Comparison of ENCODE assay signal across 21 mouse cellular contexts in the genomic region with DNA sequence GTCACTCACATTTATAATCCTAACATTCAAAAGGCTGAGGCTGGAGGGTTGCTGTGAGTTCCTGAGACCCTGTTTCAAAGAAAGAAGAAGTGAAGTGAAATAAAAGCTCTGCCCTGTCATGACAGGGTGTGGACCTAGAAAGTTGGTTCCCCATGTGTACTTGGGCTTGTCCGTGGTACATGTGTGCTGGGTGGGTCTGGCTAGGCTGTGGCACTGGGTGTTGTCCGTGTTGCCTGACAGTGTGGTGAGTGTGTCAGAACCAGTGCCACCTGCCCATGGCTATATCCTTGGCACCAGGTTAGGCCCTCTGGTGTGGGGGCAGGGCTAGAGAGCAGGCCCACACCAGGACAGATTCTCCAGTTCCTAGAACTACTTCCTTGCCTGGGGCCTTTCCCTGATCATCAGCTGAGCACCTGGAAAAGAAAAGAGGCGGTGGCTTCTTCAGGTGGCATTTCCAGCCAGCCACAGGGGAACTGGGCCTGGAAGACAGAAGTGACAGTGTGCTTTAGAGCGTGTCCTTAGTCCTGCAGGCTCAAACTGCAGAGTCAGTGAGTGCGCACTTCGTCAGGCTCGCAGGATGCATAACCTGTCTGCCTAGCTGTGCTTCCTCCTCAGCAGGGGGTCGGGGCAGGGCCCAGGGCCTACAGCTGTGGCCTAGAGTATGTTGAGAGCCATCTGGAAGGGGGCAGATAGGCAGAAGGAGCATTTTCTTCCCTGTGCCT. TPM values are rescaled to one million over a fixed set of nuclear protein-coding genes. Genes with fewer than 3 reads are reported as not detected.
A peak's percentile ranks its signal among the peaks of the same experiment; 100 is the strongest.
DNase-seq lines count a peak whose midpoint lies in the region; ATAC-seq and TF ChIP-seq lines count a peak whose summit lies in the region.
"Had no signal": no experiment of that assay in that cellular context is flagged by ENCODE, and none has a peak within 500 bp of the region (broad histone marks: within the 10 kb centered on the region; RNA-seq: fewer than 3 reads in every experiment).

No protein-coding gene starts in this region.

- no peak overlapping the region for H3K4me2 ChIP-seq in liver, embryonic 13.5 days
- no peak overlapping the region for H3K4me2 ChIP-seq in stomach, postnatal 0 days (replicated peaks; ENCODE audit: low read depth)
- no peak overlapping the region for H3K4me2 ChIP-seq in intestine, postnatal 0 days (replicated peaks; ENCODE audit: low read depth)
- H3K4me2 ChIP-seq: heart, embryonic 13.5 days; hindbrain, embryonic 14.5 days had no signal

- no peak overlapping the region for H3K4me3 ChIP-seq in liver, embryonic 13.5 days (replicated peaks)
- no peak overlapping the region for H3K4me3 ChIP-seq in spleen, adult 2 months (ENCODE audit: extremely low read depth, insufficient read depth, insufficient read length)
- no peak overlapping the region for H3K4me3 ChIP-seq in bone marrow, adult 2 months (replicated peaks; ENCODE audit: control insufficient read depth, low read depth, low read length)
- H3K4me3 ChIP-seq in stomach, postnatal 0 days (ENCODE audit: low read depth, low read length), result no peak overlapping the region
- H3K4me3 ChIP-seq in intestine, postnatal 0 days (ENCODE audit: low read depth, low read length), result no peak overlapping the region
- H3K4me3 ChIP-seq: heart, embryonic 13.5 days; layer of hippocampus, adult 2 months; left cerebral cortex, adult 2 months had no signal

- TF ChIP-seq EP300 in stomach, postnatal 0 days (optimal IDR thresholded peaks at IDR 0.05), result no peak

- ATAC-seq in liver, embryonic 13.5 days (ENCODE audit: low read depth), result peak; percentile 7; the same call in 1 of the 2 replicates
- ATAC-seq in stomach, postnatal 0 days (ENCODE audit: low FRiP score, low TSS enrichment), result peak; percentile 75
- ATAC-seq in intestine, postnatal 0 days, result no peak
- ATAC-seq: CD4-positive, CD25-positive, alpha-beta regulatory T cell, adult 4 months; forebrain, postnatal 0 days had no signal

- H3K27ac ChIP-seq in liver, embryonic 13.5 days, result no peak overlapping the region; the same call in none of the 2 replicates
- H3K27ac ChIP-seq in spleen, adult 2 months (ENCODE audit: insufficient read depth, low read length), result peak overlapping the region; percentile 80
- H3K27ac ChIP-seq in bone marrow, adult 2 months (ENCODE audit: control insufficient read depth, insufficient read depth, low read depth, low read length, poor library complexity), result peak overlapping the region; percentile 59
- H3K27ac ChIP-seq in stomach, postnatal 0 days (replicated peaks), result no peak overlapping the region
- no peak overlapping the region for H3K27ac ChIP-seq in intestine, postnatal 0 days (ENCODE audit: low read depth, low read length)
- H3K27ac ChIP-seq: heart, embryonic 13.5 days; hindbrain, embryonic 14.5 days; layer of hippocampus, adult 2 months; left cerebral cortex, adult 2 months had no signal

- 87% methylated on average over 8 of the region's 8 CpGs for WGBS in liver, embryonic 13.5 days (ENCODE audit: insufficient replicate concordance)
- 39% methylated on average over 8 of the region's 8 CpGs for WGBS in spleen, adult 2 months
- WGBS in bone marrow, adult 2 months, result 71% methylated on average over 8 of the region's 8 CpGs
- 74% methylated on average over 8 of the region's 8 CpGs for WGBS in stomach, postnatal 0 days
- 84% methylated on average over 8 of the region's 8 CpGs for WGBS in intestine, postnatal 0 days

- DNase-seq in liver, embryonic 13.5 days, result no peak
- no peak for DNase-seq in liver
- DNase-seq in spleen, adult 2 months (ENCODE audit: low read depth in 1 of 2, low spot score in 2 of 2), result peak in 1 of 2 experiments; percentile 33
- DNase-seq in spleen, postnatal 10 days (ENCODE audit: low spot score in 2 of 2), result no peak
- no peak for DNase-seq in stomach, postnatal 0 days (ENCODE audit: low spot score)
- DNase-seq: adrenal gland, postnatal 25 days; cerebellum, adult 11-12 months; cerebellum, postnatal 14 days; forebrain, postnatal 0 days; heart, postnatal 36 days; kidney, postnatal 10 days; left cerebral cortex, postnatal 4 days; thymus, postnatal 36 days had no signal

- no peak for TF ChIP-seq CTCF in spleen, adult 2 months (IDR thresholded peaks at IDR 0.05; ENCODE audit: extremely low read depth, insufficient read depth, insufficient read length, insufficient replicate concordance)
- no peak for TF ChIP-seq CTCF in bone marrow, adult 2 months (IDR thresholded peaks at IDR 0.05; ENCODE audit: control insufficient read depth, insufficient read depth, low read length)
- no peak for TF ChIP-seq CTCF in stomach, postnatal 0 days (IDR thresholded peaks at IDR 0.05; ENCODE audit: low read depth)
- TF ChIP-seq CTCF in intestine, postnatal 0 days (IDR thresholded peaks at IDR 0.05; ENCODE audit: low read depth), result no peak

- no peak overlapping the region for H3K9ac ChIP-seq in liver, embryonic 13.5 days
- H3K9ac ChIP-seq in stomach, postnatal 0 days (ENCODE audit: low read length), result no peak overlapping the region
- H3K9ac ChIP-seq in intestine, postnatal 0 days (ENCODE audit: low read depth, low read length), result no peak overlapping the region
- H3K9ac ChIP-seq: forebrain, postnatal 0 days; hindbrain, embryonic 14.5 days had no signal

- H3K4me1 ChIP-seq in liver, embryonic 13.5 days (replicated peaks), result peaks cover 58% of the 10 kb centered on the region
- peaks cover 33% of the 10 kb centered on the region; the same call in 1 of the 2 replicates for H3K4me1 ChIP-seq in spleen, adult 2 months (ENCODE audit: control insufficient read depth, insufficient read depth, insufficient read length)
- H3K4me1 ChIP-seq in bone marrow, adult 2 months (ENCODE audit: control insufficient read depth, insufficient read depth, low read length), result peaks cover 12% of the 10 kb centered on the region; the same call in 1 of the 2 replicates
- H3K4me1 ChIP-seq in stomach, postnatal 0 days (replicated peaks; ENCODE audit: control insufficient read depth, insufficient read depth), result no peaks in the 10 kb centered on the region; the same call in 1 of the 2 replicates
- H3K4me1 ChIP-seq in intestine, postnatal 0 days (replicated peaks; ENCODE audit: control insufficient read depth, insufficient read depth, low read length), result no peaks in the 10 kb centered on the region

- no peaks in the 10 kb centered on the region for H3K27me3 ChIP-seq in liver, embryonic 13.5 days
- H3K27me3 ChIP-seq in spleen, adult 2 months (ENCODE audit: control insufficient read depth, insufficient read depth, low read length), result no peaks in the 10 kb centered on the region
- H3K27me3 ChIP-seq in stomach, postnatal 0 days (ENCODE audit: control insufficient read depth, insufficient read depth, low read length), result no peaks in the 10 kb centered on the region
- H3K27me3 ChIP-seq in intestine, postnatal 0 days (replicated peaks; ENCODE audit: control insufficient read depth, insufficient read depth, low read length), result no peaks in the 10 kb centered on the region
- H3K27me3 ChIP-seq: heart, embryonic 13.5 days had no signal

- H3K36me3 ChIP-seq in liver, embryonic 13.5 days, result peaks cover 100% of the 10 kb centered on the region
- peaks cover 40% of the 10 kb centered on the region for H3K36me3 ChIP-seq in spleen, adult 2 months (ENCODE audit: control insufficient read depth, insufficient read depth, low read length)
- H3K36me3 ChIP-seq in stomach, postnatal 0 days (ENCODE audit: control insufficient read depth, insufficient read depth, low read length), result peaks cover 42% of the 10 kb centered on the region
- peaks cover 54% of the 10 kb centered on the region for H3K36me3 ChIP-seq in intestine, postnatal 0 days (ENCODE audit: control insufficient read depth, insufficient read depth)

- TF ChIP-seq POLR2A in spleen, adult 2 months (IDR thresholded peaks at IDR 0.05; ENCODE audit: low read depth, low read length), result no peak
- TF ChIP-seq POLR2A in bone marrow, adult 2 months (IDR thresholded peaks at IDR 0.05; ENCODE audit: borderline replicate concordance, control insufficient read depth, low read depth, low read length), result no peak

- H3K9me3 ChIP-seq in liver, embryonic 13.5 days (replicated peaks), result no peaks in the 10 kb centered on the region
- H3K9me3 ChIP-seq in stomach, postnatal 0 days (ENCODE audit: control insufficient read depth, low read length), result no peaks in the 10 kb centered on the region
- no peaks in the 10 kb centered on the region for H3K9me3 ChIP-seq in intestine, postnatal 0 days (ENCODE audit: control insufficient read depth)
- H3K9me3 ChIP-seq: heart, embryonic 13.5 days had no signal

RNA-seq across cellular contexts. Expression of a gene that starts 22.8 kb away (rescaled TPM):
- polyA plus RNA-seq in liver, embryonic 13.5 days (2015; fragmentation: Nextera tagmentation; extraction: Ambion mirVana), result 272 and 303 TPM in 2 replicates
- polyA plus RNA-seq in spleen, adult 2 months (2012; rRNA removed), result 47.7 and 68.9 TPM in 2 replicates
- polyA plus RNA-seq in bone marrow, adult 2 months (2011; ENCODE audit: insufficient read depth, insufficient read length, low replicate concordance, missing spikeins), result 6.7 and 20.9 TPM in 2 replicates
- polyA plus RNA-seq in stomach, postnatal 0 days (2015; fragmentation: Nextera tagmentation; extraction: Ambion mirVana), result 36.9 and 39.8 TPM in 2 replicates
- 18.1 and 19.0 TPM in 2 replicates for polyA plus RNA-seq in intestine, postnatal 0 days (2015; fragmentation: Nextera tagmentation; extraction: Ambion mirVana)

RNA-seq across cellular contexts. Expression of a gene that starts 42.6 kb away (rescaled TPM):
- polyA plus RNA-seq in liver, embryonic 13.5 days (2015; fragmentation: Nextera tagmentation; extraction: Ambion mirVana), result 2.8 and 2.9 TPM in 2 replicates
- polyA plus RNA-seq in spleen, adult 2 months (2012; rRNA removed), result 10.2 and 10.4 TPM in 2 replicates
- 5.8 TPM in 2 replicates for polyA plus RNA-seq in bone marrow, adult 2 months (2011; ENCODE audit: insufficient read depth, insufficient read length, low replicate concordance, missing spikeins)
- polyA plus RNA-seq in stomach, postnatal 0 days (2015; fragmentation: Nextera tagmentation; extraction: Ambion mirVana), result 3.7 and 4.1 TPM in 2 replicates
- 3.4 and 3.6 TPM in 2 replicates for polyA plus RNA-seq in intestine, postnatal 0 days (2015; fragmentation: Nextera tagmentation; extraction: Ambion mirVana)

RNA-seq across cellular contexts. Expression of a gene that starts 58.5 kb away (rescaled TPM):
- 329 and 341 TPM in 2 replicates for polyA plus RNA-seq in liver, embryonic 13.5 days (2015; fragmentation: Nextera tagmentation; extraction: Ambion mirVana)
- polyA plus RNA-seq in spleen, adult 2 months (2012; rRNA removed), result 52.3 and 53.8 TPM in 2 replicates
- polyA plus RNA-seq in bone marrow, adult 2 months (2011; ENCODE audit: insufficient read depth, insufficient read length, low replicate concordance, missing spikeins), result 173 and 189 TPM in 2 replicates
- polyA plus RNA-seq in stomach, postnatal 0 days (2015; fragmentation: Nextera tagmentation; extraction: Ambion mirVana), result 0.40 and 0.42 TPM in 2 replicates
- 0.05 and 0.18 TPM in 2 replicates for polyA plus RNA-seq in intestine, postnatal 0 days (2015; fragmentation: Nextera tagmentation; extraction: Ambion mirVana)
- polyA plus RNA-seq: CD4-positive, CD25-positive, alpha-beta regulatory T cell, adult 4 months; liver, adult 2 months had no signal

Comparison
In these comparisons a context has a peak if more than half of its experiments do, and no peak if none do; other contexts are left out.
1. H3K27ac ChIP-seq: peak in spleen, adult 2 months (single experiment) and bone marrow, adult 2 months (single experiment); none in liver, embryonic 13.5 days (single experiment), stomach, postnatal 0 days (single experiment) and intestine, postnatal 0 days (single experiment).
2. RNA of a gene that starts 58.5 kb away (polyA plus RNA-seq): 329 to 341 TPM in liver, embryonic 13.5 days, 173 to 189 TPM in bone marrow, adult 2 months and 52.3 to 53.8 TPM in spleen, adult 2 months; 0.40 to 0.42 TPM in stomach, postnatal 0 days and 0.05 to 0.18 TPM in intestine, postnatal 0 days; every median in the first group is over 10 times any median in the second.